Mouse (Mus musculus) MN1 (cell line): Measurements from ENCODE around the gene Cactin.

Experiments used
- DNase-seq: peaks from one replicate; pipeline ENCODE4 v3.0.0-alpha.2; 2016; ENCODE audit warnings: low spot score

Gene Cactin

GRCm38 (mm10) chr10:81319741-81320549 is 958 bp upstream of the Cactin start:
- peak; percentile 98 for DNase-seq

GRCm38 (mm10) chr10:81321436-81321835 is 533 bp downstream of the Cactin start:
- DNase-seq: peak; percentile 82

- DNase-seq: peak; percentile 63
Observed at GRCm38 (mm10) chr10:81322444-81322843, 1.5 kb downstream of the Cactin start.

- peak; percentile 86 for DNase-seq
Observed at GRCm38 (mm10) chr10:81323141-81323775, 2.4 kb downstream of the Cactin start.

- DNase-seq: peak; percentile 43
Observed at GRCm38 (mm10) chr10:81323791-81324530, 3.1 kb downstream of the Cactin start.

- no peak for DNase-seq
Observed at GRCm38 (mm10) chr10:81325176-81325575, 4.3 kb downstream of the Cactin start.

- no peak for DNase-seq
Observed at GRCm38 (mm10) chr10:81325781-81326180, 4.9 kb downstream of the Cactin start.

GRCm38 (mm10) chr10:81326858-81327257 is 6.0 kb downstream of the Cactin start:
- DNase-seq: no peak

GRCm38 (mm10) chr10:81327959-81328358 is 7.1 kb downstream of the Cactin start:
- DNase-seq: no peak

GRCm38 (mm10) chr10:81328386-81328785 is 7.5 kb downstream of the Cactin start, which contains the start of gene Tbxa2r:
Tbxa2r (plus strand) TSS chr10:81328731.
- DNase-seq: no peak

GRCm38 (mm10) chr10:81329194-81329975 is 8.5 kb downstream of the Cactin start:
- DNase-seq: no peak

- peak; percentile 61 for DNase-seq
Observed at GRCm38 (mm10) chr10:81330007-81330406, 9.1 kb downstream of the Cactin start.

- DNase-seq: no peak
Observed at GRCm38 (mm10) chr10:81332277-81332676, 11.4 kb downstream of the Cactin start.

GRCm38 (mm10) chr10:81334324-81334723 is 13.4 kb downstream of the Cactin start:
- no peak for DNase-seq

GRCm38 (mm10) chr10:81335393-81336340 is 14.8 kb downstream of the Cactin start:
- peak; percentile 85 for DNase-seq

- no peak for DNase-seq
Observed at GRCm38 (mm10) chr10:81336558-81336957, 15.7 kb downstream of the Cactin start.

- no peak for DNase-seq
Observed at GRCm38 (mm10) chr10:81340551-81341332, 19.8 kb downstream of the Cactin start.

- peak; percentile 55 for DNase-seq
Observed at GRCm38 (mm10) chr10:81341333-81341949, 20.5 kb downstream of the Cactin start.
